Mouse (Mus musculus) MEL-GATA-1-ER (cell line): Measurements from ENCODE around the gene Tssk2.
A peak's percentile ranks its signal among the peaks of the same experiment; 100 is the strongest.

ENCODE experiments used
- DNase-seq: peaks from one replicate; pipeline ENCODE4 v3.0.0-alpha.2; 2012; ENCODE audit warnings: low read depth; ENCODE audit errors: extremely low read depth

Gene Tssk2

DNA sequence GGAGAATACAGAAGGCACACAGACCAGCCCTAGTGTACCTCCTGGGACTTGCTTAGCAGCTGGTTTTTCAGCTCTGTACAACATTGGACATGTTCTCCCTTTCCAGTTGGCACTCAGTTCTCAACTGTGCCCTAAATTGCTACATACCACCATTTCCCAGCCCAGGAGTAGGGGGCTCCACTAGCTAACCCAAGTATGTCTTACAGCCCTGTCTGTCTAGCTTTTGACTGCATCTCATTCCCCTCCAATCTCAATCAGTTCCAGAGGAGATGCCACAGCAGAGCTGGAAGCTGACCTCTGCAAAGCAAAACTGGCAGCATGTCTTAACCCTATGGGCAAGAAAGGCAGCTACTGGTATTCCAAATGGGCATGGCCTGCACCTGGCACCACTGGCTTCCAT lies 2.3 kb upstream of the Tssk2 start:
- no peak for DNase-seq

GRCm38 (mm10) chr16:17911052-17911595 lies 12.7 kb downstream of the Tssk2 start, which contains the start of gene Ess2:
TSS of gene Ess2 (minus strand) at chr16:17911348.
- DNase-seq, result peak; percentile 88

- DNase-seq, result no peak
These were observed 16.1 kb downstream of the Tssk2 start, which contains the start of gene Gsc2 for GRCm38 (mm10) chr16:17914307-17915249. TSS of gene Gsc2 (minus strand) at chr16:17915059.

GRCm38 (mm10) chr16:17920586-17920985 lies 22.1 kb downstream of the Tssk2 start:
- no peak for DNase-seq

DNA sequence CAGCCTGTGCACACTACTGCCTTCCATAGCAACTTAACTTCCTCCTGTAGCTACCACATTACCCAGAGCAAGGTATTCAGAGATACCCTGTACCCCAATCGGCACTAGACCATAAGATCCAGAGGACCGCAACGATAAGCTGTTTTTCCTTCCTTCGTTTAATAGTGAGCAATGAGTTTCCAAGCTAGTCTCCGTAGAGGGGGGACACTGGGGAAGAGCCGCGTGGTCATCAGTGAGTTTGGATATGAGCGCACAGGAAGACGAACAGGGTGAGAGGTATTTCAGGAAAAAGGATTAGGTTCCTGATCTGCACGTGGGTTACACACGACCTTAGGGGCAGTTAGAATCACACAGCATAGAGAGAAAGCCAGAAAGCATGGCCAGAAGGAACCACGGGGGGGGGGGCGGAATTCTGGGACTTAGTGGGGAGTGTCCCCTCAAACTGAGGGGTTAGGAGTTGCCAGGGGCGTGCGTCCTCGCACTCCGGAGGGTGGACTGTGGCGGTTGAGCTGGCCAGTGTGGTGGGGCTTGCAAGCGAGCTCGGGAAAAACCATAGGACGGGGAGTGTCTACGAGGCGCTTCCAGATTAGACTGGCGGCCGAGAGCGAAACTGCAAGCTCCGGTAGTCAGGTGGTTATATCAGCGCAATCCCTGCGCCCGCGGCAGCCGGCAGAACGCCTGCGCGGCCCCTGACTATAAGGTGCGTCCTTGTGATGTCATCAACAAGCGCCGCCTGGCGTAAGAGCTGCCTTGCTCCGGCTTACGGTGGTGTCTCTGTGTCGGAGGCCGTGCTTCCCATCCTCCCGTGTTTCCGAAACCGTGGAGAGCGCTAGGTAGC lies 23.1 kb downstream of the Tssk2 start:
- DNase-seq, result peak; percentile 93

DNA sequence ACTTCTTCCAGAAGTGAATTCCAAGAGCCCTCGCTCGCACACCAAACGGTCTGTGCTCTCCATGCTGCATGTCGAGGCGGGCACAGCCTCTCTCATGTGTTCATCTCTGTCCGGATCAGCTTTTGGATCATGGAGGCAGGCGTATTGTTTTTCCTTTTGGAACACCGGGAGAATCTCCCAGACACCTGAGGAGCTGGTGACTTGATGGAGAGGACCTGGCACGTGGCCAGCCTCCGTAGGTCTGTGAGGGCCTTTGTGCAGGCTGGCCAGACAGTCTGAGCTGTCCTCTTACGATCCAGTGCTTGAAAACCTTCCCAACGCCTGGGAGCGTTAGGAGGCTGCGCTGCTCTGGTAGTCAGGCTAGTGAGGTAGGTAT lies 23.7 kb downstream of the Tssk2 start:
- DNase-seq, result no peak

- no peak for DNase-seq
These were observed 29.1 kb downstream of the Tssk2 start for GRCm38 (mm10) chr16:17927351-17928082.

GRCm38 (mm10) chr16:17928087-17928580 lies 29.7 kb downstream of the Tssk2 start, which contains the start of gene Slc25a1:
TSS of gene Slc25a1 (minus strand) at chr16:17928219.
- DNase-seq, result peak; percentile 66

- peak; percentile 89 for DNase-seq
These were observed 30.2 kb downstream of the Tssk2 start for GRCm38 (mm10) chr16:17928627-17929104.

GRCm38 (mm10) chr16:17929211-17929610 lies 30.8 kb downstream of the Tssk2 start:
- no peak for DNase-seq

- no peak for DNase-seq
These were observed 31.2 kb downstream of the Tssk2 start for GRCm38 (mm10) chr16:17929631-17930030.

DNA sequence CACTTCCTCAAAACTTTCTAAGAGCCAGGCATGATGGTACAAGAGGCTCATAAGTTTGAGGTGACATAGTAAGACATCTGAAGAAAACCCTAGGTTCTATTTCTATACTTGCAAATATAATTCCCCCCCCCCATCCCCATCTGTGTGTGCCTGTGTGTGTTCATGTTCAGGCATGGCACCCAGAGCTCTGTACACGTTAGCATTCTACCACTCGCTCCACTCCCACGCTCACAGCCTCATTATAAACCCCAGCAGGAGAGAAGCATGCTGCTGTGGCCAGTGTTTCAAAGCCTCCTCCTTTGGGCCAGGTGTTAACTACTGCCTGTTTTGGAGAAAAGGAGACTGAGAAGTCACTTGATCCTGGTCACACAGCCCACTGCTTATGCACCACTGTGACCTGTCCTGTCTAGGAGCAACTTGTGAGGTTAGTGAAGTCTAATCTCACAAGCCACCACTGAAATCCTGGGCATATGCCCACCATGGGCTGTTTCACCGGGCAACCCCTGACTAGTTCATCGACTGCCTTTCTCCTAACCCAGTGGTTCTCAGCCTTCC lies 33.5 kb downstream of the Tssk2 start:
- DNase-seq, result no peak

- DNase-seq, result peak; percentile 34
These were observed 35.4 kb downstream of the Tssk2 start for GRCm38 (mm10) chr16:17933594-17934444.

GRCm38 (mm10) chr16:17934445-17934910 lies 36.0 kb downstream of the Tssk2 start:
- DNase-seq, result no peak

GRCm38 (mm10) chr16:17936776-17937175 lies 38.3 kb downstream of the Tssk2 start:
- DNase-seq, result no peak

- DNase-seq, result no peak
These were observed 39.8 kb downstream of the Tssk2 start for GRCm38 (mm10) chr16:17938187-17938586.

DNA sequence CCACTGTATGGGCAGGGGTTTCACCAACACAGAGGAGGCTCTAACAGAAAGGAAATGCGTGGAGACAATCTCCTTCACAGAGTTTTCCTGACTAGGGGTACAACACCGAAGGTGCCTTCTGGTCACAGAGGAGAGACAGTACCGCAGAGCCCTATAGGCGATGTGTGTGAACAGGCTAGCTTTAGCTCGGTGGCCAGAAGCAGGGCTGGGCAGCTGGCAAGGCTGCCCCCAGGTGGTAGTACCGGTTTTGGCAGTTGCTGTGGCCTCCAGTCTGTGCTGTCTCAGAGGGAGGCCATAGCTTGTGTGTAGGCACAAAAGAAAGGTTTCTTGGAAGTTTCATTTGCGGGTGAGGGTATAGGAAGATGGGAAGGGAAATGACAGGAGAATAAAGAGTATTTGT lies 40.4 kb downstream of the Tssk2 start:
- DNase-seq, result peak; percentile 76

DNA sequence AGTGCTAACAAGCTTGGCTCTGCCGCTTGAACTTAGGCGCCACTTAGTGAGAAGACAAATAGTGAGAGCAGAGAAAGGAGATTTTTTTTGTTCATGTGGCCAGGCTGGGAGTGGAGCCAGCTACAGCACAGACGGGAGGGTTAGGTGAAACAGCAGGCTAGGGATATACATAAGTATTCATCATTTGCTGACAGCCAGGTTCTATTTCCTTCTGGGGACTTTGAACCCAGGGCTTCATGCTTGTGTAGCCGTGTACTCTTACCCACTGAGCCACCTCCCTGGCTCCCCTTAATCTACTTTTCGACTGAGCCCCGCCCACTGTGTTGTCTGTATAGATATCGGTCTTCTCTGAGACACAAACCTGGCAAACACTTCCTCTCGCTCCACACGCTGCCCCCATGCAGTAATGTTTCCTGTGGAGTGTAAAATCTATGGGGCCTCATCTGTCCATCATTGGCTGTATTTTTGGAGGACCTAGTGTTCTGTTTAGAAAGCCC lies 40.9 kb downstream of the Tssk2 start:
- peak; percentile 74 for DNase-seq

GRCm38 (mm10) chr16:17943466-17943865 lies 45.0 kb downstream of the Tssk2 start:
- no peak for DNase-seq
